ENCODE assay signal across 18 mouse cellular contexts in the genomic region with DNA sequence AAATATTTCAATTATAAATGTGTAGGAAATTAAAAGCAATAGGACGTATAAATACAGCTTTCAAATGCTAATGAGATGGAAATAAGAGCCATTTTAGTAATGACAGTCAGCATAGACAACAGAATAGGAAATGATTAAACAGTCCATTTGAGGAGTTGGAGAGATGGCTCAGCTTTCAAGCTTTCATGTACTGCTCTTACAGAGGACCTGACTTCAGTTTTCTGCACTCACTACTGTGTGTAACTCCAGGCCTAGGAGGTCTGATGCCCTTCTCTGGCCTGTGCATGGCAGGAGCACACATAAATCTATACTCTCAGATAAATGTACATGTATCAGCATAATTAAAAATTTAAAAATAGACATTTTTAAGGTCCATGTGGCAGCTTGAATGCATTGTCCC.
DNase-seq lines count a peak whose midpoint lies in the region; ATAC-seq and TF ChIP-seq lines count a peak whose summit lies in the region.
"Had no signal": no experiment of that assay in that cellular context is flagged by ENCODE, and none has a peak within 500 bp of the region (broad histone marks: within the 10 kb centered on the region; RNA-seq: fewer than 3 reads in every experiment).

No protein-coding gene starts in this region.

- no peak overlapping the region for H3K4me3 ChIP-seq in forebrain, embryonic 12.5 days (replicated peaks)
- no peak overlapping the region for H3K4me3 ChIP-seq in forebrain, postnatal 0 days (ENCODE audit: low read depth, low read length)
- H3K4me3 ChIP-seq in forebrain, embryonic 13.5 days: no peak overlapping the region
- H3K4me3 ChIP-seq in forebrain, embryonic 15.5 days: no peak overlapping the region
- H3K4me3 ChIP-seq in midbrain, embryonic 10.5 days: no peak overlapping the region
- H3K4me3 ChIP-seq: embryonic facial prominence, embryonic 10.5 days; embryonic facial prominence, embryonic 12.5 days had no signal

- H3K9me3 ChIP-seq in forebrain, embryonic 12.5 days: no peaks in the 10 kb centered on the region
- no peaks in the 10 kb centered on the region for H3K9me3 ChIP-seq in forebrain, postnatal 0 days (ENCODE audit: low read length)
- H3K9me3 ChIP-seq in forebrain, embryonic 13.5 days (replicated peaks): no peaks in the 10 kb centered on the region
- no peaks in the 10 kb centered on the region for H3K9me3 ChIP-seq in forebrain, embryonic 15.5 days
- no peaks in the 10 kb centered on the region for H3K9me3 ChIP-seq in midbrain, embryonic 10.5 days (replicated peaks)
- H3K9me3 ChIP-seq: embryonic facial prominence, embryonic 10.5 days; embryonic facial prominence, embryonic 12.5 days had no signal

- no peak for TF ChIP-seq CTCF in forebrain, postnatal 0 days (IDR thresholded peaks at IDR 0.05; ENCODE audit: low read depth)

- no peak overlapping the region for H3K4me2 ChIP-seq in forebrain, embryonic 12.5 days
- no peak overlapping the region for H3K4me2 ChIP-seq in forebrain, postnatal 0 days (ENCODE audit: low read depth)
- H3K4me2 ChIP-seq in forebrain, embryonic 13.5 days: no peak overlapping the region
- no peak overlapping the region for H3K4me2 ChIP-seq in forebrain, embryonic 15.5 days (replicated peaks)
- H3K4me2 ChIP-seq: embryonic facial prominence, embryonic 12.5 days had no signal

- no peaks in the 10 kb centered on the region for H3K36me3 ChIP-seq in forebrain, embryonic 12.5 days (replicated peaks)
- H3K36me3 ChIP-seq in forebrain, postnatal 0 days (ENCODE audit: insufficient read depth): no peaks in the 10 kb centered on the region
- H3K36me3 ChIP-seq in forebrain, embryonic 13.5 days (ENCODE audit: poor library complexity, severe bottlenecking): no peaks in the 10 kb centered on the region
- H3K36me3 ChIP-seq in forebrain, embryonic 15.5 days: no peaks in the 10 kb centered on the region
- H3K36me3 ChIP-seq in midbrain, embryonic 10.5 days: no peaks in the 10 kb centered on the region
- H3K36me3 ChIP-seq: embryonic facial prominence, embryonic 10.5 days; embryonic facial prominence, embryonic 12.5 days had no signal

- WGBS in forebrain, embryonic 12.5 days: 32% methylated on average over 1 of the region's 1 CpGs
- 20% methylated on average over 1 of the region's 1 CpGs for WGBS in forebrain, postnatal 0 days
- 13% methylated on average over 1 of the region's 1 CpGs for WGBS in forebrain, embryonic 13.5 days
- WGBS in forebrain, embryonic 15.5 days: 33% methylated on average over 1 of the region's 1 CpGs
- 74% methylated on average over 1 of the region's 1 CpGs for WGBS in midbrain, embryonic 10.5 days

- H3K27me3 ChIP-seq in forebrain, embryonic 12.5 days: no peaks in the 10 kb centered on the region
- no peaks in the 10 kb centered on the region for H3K27me3 ChIP-seq in forebrain, postnatal 0 days (ENCODE audit: insufficient read depth, low read length)
- H3K27me3 ChIP-seq in forebrain, embryonic 13.5 days: no peaks in the 10 kb centered on the region
- no peaks in the 10 kb centered on the region for H3K27me3 ChIP-seq in forebrain, embryonic 15.5 days
- H3K27me3 ChIP-seq in midbrain, embryonic 10.5 days (ENCODE audit: low read depth, poor library complexity, severe bottlenecking): no peaks in the 10 kb centered on the region
- H3K27me3 ChIP-seq: embryonic facial prominence, embryonic 12.5 days had no signal

- H3K4me1 ChIP-seq in forebrain, embryonic 12.5 days: peaks cover 19% of the 10 kb centered on the region
- H3K4me1 ChIP-seq in forebrain, postnatal 0 days (ENCODE audit: insufficient read depth): peaks cover 6% of the 10 kb centered on the region; the same call in 1 of the 2 replicates
- H3K4me1 ChIP-seq in forebrain, embryonic 13.5 days: peaks cover 27% of the 10 kb centered on the region
- peaks cover 19% of the 10 kb centered on the region for H3K4me1 ChIP-seq in forebrain, embryonic 15.5 days
- peaks cover 29% of the 10 kb centered on the region for H3K4me1 ChIP-seq in midbrain, embryonic 10.5 days

- DNase-seq in forebrain, postnatal 0 days: no peak
- no peak for DNase-seq in spleen, postnatal 4 days (ENCODE audit: low spot score in 2 of 2)
- no peak for DNase-seq in adrenal gland, postnatal 14 days
- DNase-seq in midbrain, embryonic 10.5 days (ENCODE audit: low spot score): no peak
- DNase-seq: adrenal gland, adult 2 months; adrenal gland, postnatal 10 days; adrenal gland, postnatal 36 days; cerebellum, adult 11 months; cerebellum, adult 18-20 months; cerebellum, adult 8-10 months; cerebellum, adult 9-11 months; cerebellum, postnatal 14 days; cerebellum, postnatal 36 days had no signal

- 0 out of 2 replicates have a peak, but pooled peaks have one; percentile 60 for ATAC-seq in forebrain, embryonic 12.5 days (ENCODE audit: low FRiP score)
- no peak for ATAC-seq in forebrain, postnatal 0 days
- ATAC-seq in forebrain, embryonic 13.5 days: peak; percentile 64
- ATAC-seq in forebrain, embryonic 15.5 days (replicated peaks): 0 out of 2 replicates have a peak, but pooled peaks have one; percentile 47

- no peak overlapping the region for H3K9ac ChIP-seq in forebrain, embryonic 12.5 days
- H3K9ac ChIP-seq in forebrain, postnatal 0 days: no peak overlapping the region
- H3K9ac ChIP-seq in forebrain, embryonic 13.5 days: no peak overlapping the region
- H3K9ac ChIP-seq in forebrain, embryonic 15.5 days (replicated peaks): no peak overlapping the region
- H3K9ac ChIP-seq: embryonic facial prominence, embryonic 12.5 days had no signal

- no peak overlapping the region for H3K27ac ChIP-seq in forebrain, embryonic 12.5 days
- H3K27ac ChIP-seq in forebrain, postnatal 0 days (ENCODE audit: low read depth, low read length): no peak overlapping the region
- peak overlapping the region; percentile 31; the same call in 1 of the 2 replicates for H3K27ac ChIP-seq in forebrain, embryonic 13.5 days
- peak overlapping the region; percentile 62 for H3K27ac ChIP-seq in forebrain, embryonic 15.5 days (replicated peaks)
- no peak overlapping the region for H3K27ac ChIP-seq in midbrain, embryonic 10.5 days (replicated peaks)
- H3K27ac ChIP-seq: embryonic facial prominence, embryonic 10.5 days; embryonic facial prominence, embryonic 12.5 days had no signal

Comparison
In these comparisons a context has a peak if more than half of its experiments do, and no peak if none do; other contexts are left out.
1. H3K27ac ChIP-seq: peak in forebrain, embryonic 13.5 days (single experiment) and forebrain, embryonic 15.5 days (single experiment); none in forebrain, embryonic 12.5 days (single experiment), forebrain, postnatal 0 days (single experiment) and midbrain, embryonic 10.5 days (single experiment).